Mouse (Mus musculus) heart, embryonic 14.5 days (tissue): Measurements from ENCODE around the gene Polr1c. TPM values are rescaled to one million over a fixed set of nuclear protein-coding genes. Genes with fewer than 3 reads are reported as not detected.

Source experiments
- ATAC-seq: fragments of 200-750 bp; cut with Nextera tagmentation; 2 replicates; pipeline ENCODE4 v1.8.0; 2017; ENCODE audit warnings: low read depth, moderate TSS enrichment; ENCODE audit not compliant: insufficient number of reproducible peaks, insufficient read depth, low FRiP score
- H3K27ac ChIP-seq, 2 experiments: fragments of 200-500 bp in 1 of 2; fragments of 300-500 bp in 1 of 2; sonication (generic) in 1 of 2; replicated peaks in 1 of 2; 2 replicates each; pipeline ENCODE4 v1.5.1; 2012 to 2014; ENCODE audit warnings: low read depth in 2 of 2, low read length in 2 of 2, control low read depth in 1 of 2, mild to moderate bottlenecking in 1 of 2, mixed read lengths in 1 of 2; ENCODE audit not compliant: control insufficient read depth in 1 of 2, insufficient read depth in 1 of 2
- H3K27me3 ChIP-seq: fragments of 300-500 bp; sonication (generic); 2 replicates; pipeline ENCODE4 v1.6.1; 2014; ENCODE audit warnings: mild to moderate bottlenecking, low read length, control low read depth; ENCODE audit not compliant: control insufficient read depth, insufficient read depth
- H3K36me3 ChIP-seq: fragments of 300-500 bp; sonication (generic); 2 replicates; pipeline ENCODE4 v1.6.1; 2014; ENCODE audit warnings: mild to moderate bottlenecking, control low read depth, low read length, mixed read lengths; ENCODE audit not compliant: control insufficient read depth, insufficient read depth
- H3K4me1 ChIP-seq, 2 experiments: fragments of 200-500 bp in 1 of 2; fragments of 300-500 bp in 1 of 2; sonication (generic) in 1 of 2; 2 replicates each; pipeline ENCODE4 v1.6.1; 2012 to 2014; ENCODE audit warnings: low read length in 2 of 2, control low read depth in 1 of 2, mixed read lengths in 1 of 2; ENCODE audit not compliant: control insufficient read depth in 2 of 2, insufficient read depth in 2 of 2
- H3K4me2 ChIP-seq: fragments of 300-500 bp; sonication (generic); 2 replicates; pipeline ENCODE4 v1.6.1; 2014; ENCODE audit warnings: mild to moderate bottlenecking, low read length
- H3K4me3 ChIP-seq, 2 experiments: fragments of 200-500 bp in 1 of 2; fragments of 300-500 bp in 1 of 2; sonication (generic) in 1 of 2; 2 replicates each; pipeline ENCODE4 v1.5.1; 2012 to 2014; ENCODE audit warnings: low read length in 2 of 2, mild to moderate bottlenecking in 2 of 2, control low read depth in 1 of 2, low read depth in 1 of 2, moderate library complexity in 1 of 2; ENCODE audit not compliant: control insufficient read depth in 1 of 2, insufficient read depth in 1 of 2
- H3K9ac ChIP-seq: fragments of 300-500 bp; sonication (generic); 2 replicates; pipeline ENCODE4 v1.6.1; 2014; ENCODE audit warnings: mild to moderate bottlenecking, low read length
- H3K9me3 ChIP-seq: fragments of 300-500 bp; sonication (generic); 2 replicates; pipeline ENCODE4 v1.6.1; 2016; ENCODE audit warnings: low read length, control low read depth; ENCODE audit not compliant: control insufficient read depth
- WGBS: fragments of 180-500 bp; shearing (Covaris S2); extraction: QIAGEN DNeasy Blood & Tissue Kit; methylation state at CpG from one replicate; pipeline ENCODE4 v1.1.7; 2014; 5-methylcytosine and 5-hydroxymethylcytosine counted together
- polyA plus RNA-seq: library from polyadenylated mRNA; unstranded; fragments of >200 nt; fragmentation: Nextera tagmentation; extraction: Ambion mirVana; gene quantifications from 2 replicates; pipeline ENCODE4 v1.2.1, GENCODE M21; 2014

Gene Polr1c
- polyA plus RNA-seq: 43.6 and 48.7 TPM in 2 replicates

GRCm38 (mm10) chr17:46247512-46248188 lies at the start of gene Polr1c, which contains the start of gene Yipf3:
Gene Polr1c (minus strand): TSS chr17:46248054.
Gene Yipf3 (plus strand): TSS chr17:46248080.
- ATAC-seq: peak; percentile 88
- peak within 1 kb of the TSS; percentile 81 to 90 for H3K4me3 ChIP-seq
- H3K4me1 ChIP-seq: peaks cover 14 to 20% of the 10 kb centered on the region in 2 experiments
- H3K4me2 ChIP-seq: peak within 1 kb of the TSS; percentile 77
- no peaks in the 10 kb centered on the region for H3K9me3 ChIP-seq
- under 1% methylated on average over 53 of the region's 53 CpGs for WGBS
- peaks cover 77% of the 10 kb centered on the region for H3K36me3 ChIP-seq
- H3K27me3 ChIP-seq: no peaks in the 10 kb centered on the region
- peak within 1 kb of the TSS; percentile 98 for H3K9ac ChIP-seq
- peak within 1 kb of the TSS; percentile 37 to 68 for H3K27ac ChIP-seq

- Histone ChIP-seq H3K27me3 (peaks cover 62% of the 10 kb centered on the region), H3K9me3 (no peaks in the 10 kb centered on the region), H3K4me1 (peaks cover 8 to 9% of the 10 kb centered on the region in 2 experiments; a peak in 3 of 4 replicates), H3K4me2 (peak overlapping the region; percentile 98), H3K36me3 (no peaks in the 10 kb centered on the region), H3K9ac (no peak overlapping the region), H3K27ac (no peak overlapping the region), H3K4me3 (peak overlapping the region; percentile 44 to 56)
- 14% methylated on average over 6 of the region's 6 CpGs for WGBS
- ATAC-seq: no peak
These were observed 49.1 kb upstream of the Polr1c start for GRCm38 (mm10) chr17:46297028-46297363.

GRCm38 (mm10) chr17:46296601-46297000 lies 48.7 kb upstream of the Polr1c start:
- no peaks in the 10 kb centered on the region for H3K9me3 ChIP-seq
- 39% methylated on average over 6 of the region's 6 CpGs for WGBS
- no peak overlapping the region for H3K9ac ChIP-seq
- H3K27me3 ChIP-seq: peaks cover 62% of the 10 kb centered on the region
- no peak overlapping the region for H3K27ac ChIP-seq
- peaks cover 8 to 9% of the 10 kb centered on the region in 2 experiments; a peak in 3 of 4 replicates for H3K4me1 ChIP-seq
- H3K4me3 ChIP-seq: no peak overlapping the region
- no peak overlapping the region for H3K4me2 ChIP-seq
- ATAC-seq: no peak
- no peaks in the 10 kb centered on the region for H3K36me3 ChIP-seq

- peaks cover 4 to 12% of the 10 kb centered on the region in 2 experiments for H3K4me1 ChIP-seq
- no peaks in the 10 kb centered on the region for H3K36me3 ChIP-seq
- 0 out of 2 replicates have a peak, but pooled peaks cover 3% of the 10 kb centered on the region for H3K27me3 ChIP-seq
- 0 out of 4 replicates have a peak overlapping the region, but pooled peaks of 1 of the 2 experiments have one; percentile 8 for H3K27ac ChIP-seq
- no peaks in the 10 kb centered on the region for H3K9me3 ChIP-seq
- no peak overlapping the region for H3K4me2 ChIP-seq
- no peak overlapping the region for H3K4me3 ChIP-seq
- WGBS: 66% methylated on average over 11 of the region's 11 CpGs
- ATAC-seq: peak; percentile 14; the same call in 1 of the 2 replicates
- no peak overlapping the region for H3K9ac ChIP-seq
These were observed 39.8 kb upstream of the Polr1c start for GRCm38 (mm10) chr17:46287678-46288095.

- WGBS: 60% methylated on average over 6 of the region's 6 CpGs
These were observed 37.6 kb upstream of the Polr1c start for GRCm38 (mm10) chr17:46285407-46285806.

GRCm38 (mm10) chr17:46284653-46285052 lies 36.8 kb upstream of the Polr1c start:
- no peak overlapping the region for H3K9ac ChIP-seq
- WGBS: 66% methylated on average over 7 of the region's 7 CpGs
- no peaks in the 10 kb centered on the region for H3K9me3 ChIP-seq
- no peak overlapping the region for H3K4me3 ChIP-seq
- H3K27ac ChIP-seq: no peak overlapping the region
- peaks cover 8 to 24% of the 10 kb centered on the region in 2 experiments for H3K4me1 ChIP-seq
- H3K27me3 ChIP-seq: no peaks in the 10 kb centered on the region
- H3K4me2 ChIP-seq: no peak overlapping the region
- ATAC-seq: no peak
- peaks cover 12% of the 10 kb centered on the region for H3K36me3 ChIP-seq

More at GRCm38 (mm10) chr17:46285407-46285806, 37.6 kb upstream of the Polr1c start:
- Histone ChIP-seq H3K36me3 (peaks cover 4% of the 10 kb centered on the region; the same call in 1 of the 2 replicates), H3K4me1 (peaks cover 8 to 24% of the 10 kb centered on the region in 2 experiments), H3K9ac (no peak overlapping the region), H3K27ac (no peak overlapping the region), H3K4me3 (no peak overlapping the region), H3K27me3 (no peaks in the 10 kb centered on the region), H3K4me2 (no peak overlapping the region), H3K9me3 (no peaks in the 10 kb centered on the region)
- no peak for ATAC-seq

- H3K4me1 ChIP-seq: peaks cover 8 to 24% of the 10 kb centered on the region in 2 experiments
- no peaks in the 10 kb centered on the region for H3K27me3 ChIP-seq
- no peak overlapping the region for H3K27ac ChIP-seq
- no peak for ATAC-seq
- no peak overlapping the region for H3K4me2 ChIP-seq
- H3K36me3 ChIP-seq: peaks cover 18% of the 10 kb centered on the region
- H3K9ac ChIP-seq: no peak overlapping the region
- no peaks in the 10 kb centered on the region for H3K9me3 ChIP-seq
- no peak overlapping the region for H3K4me3 ChIP-seq
- WGBS: 80% methylated on average over 8 of the region's 8 CpGs
These were observed 36.1 kb upstream of the Polr1c start for GRCm38 (mm10) chr17:46283911-46284310.
